Mouse (Mus musculus): ENCODE data around the gene Cfap70. TPM values are rescaled to one million over a fixed set of nuclear protein-coding genes. Genes with fewer than 3 reads are reported as not detected.

The Cfap70 gene
- polyA plus RNA-seq, 1 experiment from 2014 or later, result not detected

GRCm38 (mm10) chr14:20397220-20397619, 54.8 kb downstream of the Cfap70 start:
- WGBS (ENCODE audit: insufficient replicate concordance), result 77% methylated on average over 9 of the region's 9 CpGs
- Histone ChIP-seq H3K4me1 (ENCODE audit: control insufficient read depth, low read depth, low read length) (peaks cover 5% of the 10 kb centered on the region), H3K4me2 (ENCODE audit: low read depth, low read length) (no peak overlapping the region), H3K4me3 (ENCODE audit: low read depth, low read length) (no peak overlapping the region), H3K36me3 (ENCODE audit: control insufficient read depth, insufficient read depth) (no peaks in the 10 kb centered on the region), H3K9ac (ENCODE audit: low read depth, low read length) (no peak overlapping the region), H3K27ac (ENCODE audit: low read length) (no peak overlapping the region), H3K27me3 (ENCODE audit: control insufficient read depth, insufficient read depth, low read depth, low read length) (no peaks in the 10 kb centered on the region), H3K9me3 (replicated peaks; ENCODE audit: control insufficient read depth, low read length) (no peaks in the 10 kb centered on the region)
- no peak for ATAC-seq (ENCODE audit: low read depth)

- no peaks in the 10 kb centered on the region for H3K9me3 ChIP-seq (replicated peaks; ENCODE audit: control insufficient read depth, low read length)
- ATAC-seq (ENCODE audit: low read depth), result peak; percentile 97
- peak within 1 kb of the TSS; percentile 85 for H3K9ac ChIP-seq (ENCODE audit: low read depth, low read length)
- peak within 1 kb of the TSS; percentile 80 for H3K4me3 ChIP-seq (ENCODE audit: low read depth, low read length)
- no peaks in the 10 kb centered on the region for H3K27me3 ChIP-seq (ENCODE audit: control insufficient read depth, insufficient read depth, low read depth, low read length)
- no peaks in the 10 kb centered on the region for H3K36me3 ChIP-seq (ENCODE audit: control insufficient read depth, insufficient read depth)
- peak within 1 kb of the TSS; percentile 79 for H3K27ac ChIP-seq (ENCODE audit: low read length)
- under 1% methylated on average over 68 of the region's 68 CpGs for WGBS (ENCODE audit: insufficient replicate concordance)
- H3K4me2 ChIP-seq (ENCODE audit: low read depth, low read length), result peak within 1 kb of the TSS; percentile 90
- peaks cover 11% of the 10 kb centered on the region for H3K4me1 ChIP-seq (ENCODE audit: control insufficient read depth, low read depth, low read length)
Measured at GRCm38 (mm10) chr14:20393205-20393913, 58.7 kb downstream of the Cfap70 start, which contains the start of gene Mrps16. Gene Mrps16, minus strand, starts transcription at chr14:20393634.

GRCm38 (mm10) chr14:20392326-20392725, 59.7 kb downstream of the Cfap70 start:
- Histone ChIP-seq H3K9ac (ENCODE audit: low read depth, low read length) (no peak overlapping the region), H3K27ac (ENCODE audit: low read length) (no peak overlapping the region), H3K27me3 (ENCODE audit: control insufficient read depth, insufficient read depth, low read depth, low read length) (no peaks in the 10 kb centered on the region), H3K9me3 (replicated peaks; ENCODE audit: control insufficient read depth, low read length) (no peaks in the 10 kb centered on the region), H3K4me3 (ENCODE audit: low read depth, low read length) (no peak overlapping the region), H3K36me3 (ENCODE audit: control insufficient read depth, insufficient read depth) (no peaks in the 10 kb centered on the region), H3K4me1 (ENCODE audit: control insufficient read depth, low read depth, low read length) (peaks cover 17% of the 10 kb centered on the region), H3K4me2 (ENCODE audit: low read depth, low read length) (peak overlapping the region; percentile 11; the same call in 1 of the 2 replicates)
- WGBS (ENCODE audit: insufficient replicate concordance), result 46% methylated on average over 3 of the region's 4 CpGs
- ATAC-seq (ENCODE audit: low read depth), result no peak

- 70% methylated on average over 8 of the region's 8 CpGs for WGBS (ENCODE audit: insufficient replicate concordance)
- peak overlapping the region; percentile 82 for H3K4me3 ChIP-seq (ENCODE audit: low read depth, low read length)
- H3K27me3 ChIP-seq (ENCODE audit: control insufficient read depth, insufficient read depth, low read depth, low read length), result no peaks in the 10 kb centered on the region
- peaks cover 31% of the 10 kb centered on the region for H3K4me1 ChIP-seq (ENCODE audit: control insufficient read depth, low read depth, low read length)
- H3K36me3 ChIP-seq (ENCODE audit: control insufficient read depth, insufficient read depth), result peaks cover 4% of the 10 kb centered on the region
- peak overlapping the region; percentile 83 for H3K9ac ChIP-seq (ENCODE audit: low read depth, low read length)
- peak overlapping the region; percentile 65; the same call in 1 of the 2 replicates for H3K27ac ChIP-seq (ENCODE audit: low read length)
- no peak for ATAC-seq (ENCODE audit: low read depth)
- H3K4me2 ChIP-seq (ENCODE audit: low read depth, low read length), result peak overlapping the region; percentile 81
- no peaks in the 10 kb centered on the region for H3K9me3 ChIP-seq (replicated peaks; ENCODE audit: control insufficient read depth, low read length)
Measured at GRCm38 (mm10) chr14:20389446-20390079, 62.5 kb downstream of the Cfap70 start.

- Histone ChIP-seq H3K4me1 (ENCODE audit: control insufficient read depth, low read depth, low read length) (peaks cover 27% of the 10 kb centered on the region), H3K4me2 (ENCODE audit: low read depth, low read length) (peak within 1 kb of the TSS; percentile 81), H3K9ac (ENCODE audit: low read depth, low read length) (peak within 1 kb of the TSS; percentile 83), H3K36me3 (ENCODE audit: control insufficient read depth, insufficient read depth) (peaks cover 4% of the 10 kb centered on the region), H3K27me3 (ENCODE audit: control insufficient read depth, insufficient read depth, low read depth, low read length) (no peaks in the 10 kb centered on the region), H3K27ac (ENCODE audit: low read length) (peak within 1 kb of the TSS; percentile 77), H3K4me3 (ENCODE audit: low read depth, low read length) (peak within 1 kb of the TSS; percentile 82), H3K9me3 (replicated peaks; ENCODE audit: control insufficient read depth, low read length) (no peaks in the 10 kb centered on the region)
- WGBS (ENCODE audit: insufficient replicate concordance), result under 1% methylated on average over 59 of the region's 59 CpGs
- peak; percentile 59 for ATAC-seq (ENCODE audit: low read depth)
Measured at GRCm38 (mm10) chr14:20388441-20389129, 63.4 kb downstream of the Cfap70 start, which contains the start of gene Dnajc9. Gene Dnajc9, minus strand, starts transcription at chr14:20388910.

- no peak overlapping the region for H3K4me2 ChIP-seq (ENCODE audit: low read depth, low read length)
- H3K9me3 ChIP-seq (replicated peaks; ENCODE audit: control insufficient read depth, low read length), result no peaks in the 10 kb centered on the region
- no peak overlapping the region for H3K4me3 ChIP-seq (ENCODE audit: low read depth, low read length)
- peaks cover 6% of the 10 kb centered on the region; the same call in 1 of the 2 replicates for H3K4me1 ChIP-seq (ENCODE audit: control insufficient read depth, low read depth, low read length)
- H3K9ac ChIP-seq (ENCODE audit: low read depth, low read length), result no peak overlapping the region
- no peaks in the 10 kb centered on the region for H3K27me3 ChIP-seq (ENCODE audit: control insufficient read depth, insufficient read depth, low read depth, low read length)
- ATAC-seq (ENCODE audit: low read depth), result no peak
- 66% methylated on average over 9 of the region's 9 CpGs for WGBS (ENCODE audit: insufficient replicate concordance)
- peaks cover 5% of the 10 kb centered on the region; the same call in 1 of the 2 replicates for H3K36me3 ChIP-seq (ENCODE audit: control insufficient read depth, insufficient read depth)
- H3K27ac ChIP-seq (ENCODE audit: low read length), result no peak overlapping the region
Measured at GRCm38 (mm10) chr14:20379753-20380430, 72.1 kb downstream of the Cfap70 start.

- peaks cover 6% of the 10 kb centered on the region; the same call in 1 of the 2 replicates for H3K4me1 ChIP-seq (ENCODE audit: control insufficient read depth, low read depth, low read length)
- H3K4me3 ChIP-seq (ENCODE audit: low read depth, low read length), result no peak overlapping the region
- H3K9me3 ChIP-seq (replicated peaks; ENCODE audit: control insufficient read depth, low read length), result no peaks in the 10 kb centered on the region
- no peak overlapping the region for H3K9ac ChIP-seq (ENCODE audit: low read depth, low read length)
- H3K4me2 ChIP-seq (ENCODE audit: low read depth, low read length), result no peak overlapping the region
- no peak overlapping the region for H3K27ac ChIP-seq (ENCODE audit: low read length)
- ATAC-seq (ENCODE audit: low read depth), result no peak
- H3K27me3 ChIP-seq (ENCODE audit: control insufficient read depth, insufficient read depth, low read depth, low read length), result no peaks in the 10 kb centered on the region
- 61% methylated on average over 5 of the region's 5 CpGs for WGBS (ENCODE audit: insufficient replicate concordance)
- H3K36me3 ChIP-seq (ENCODE audit: control insufficient read depth, insufficient read depth), result peaks cover 5% of the 10 kb centered on the region; the same call in 1 of the 2 replicates
Measured at GRCm38 (mm10) chr14:20379087-20379640, 72.9 kb downstream of the Cfap70 start.

GRCm38 (mm10) chr14:20378313-20379061, 73.5 kb downstream of the Cfap70 start:
- no peaks in the 10 kb centered on the region for H3K27me3 ChIP-seq (ENCODE audit: control insufficient read depth, insufficient read depth, low read depth, low read length)
- no peak overlapping the region for H3K4me2 ChIP-seq (ENCODE audit: low read depth, low read length)
- 32% methylated on average over 13 of the region's 13 CpGs for WGBS (ENCODE audit: insufficient replicate concordance)
- no peaks in the 10 kb centered on the region for H3K9me3 ChIP-seq (replicated peaks; ENCODE audit: control insufficient read depth, low read length)
- H3K4me3 ChIP-seq (ENCODE audit: low read depth, low read length), result no peak overlapping the region
- no peak overlapping the region for H3K9ac ChIP-seq (ENCODE audit: low read depth, low read length)
- peaks cover 6% of the 10 kb centered on the region; the same call in 1 of the 2 replicates for H3K4me1 ChIP-seq (ENCODE audit: control insufficient read depth, low read depth, low read length)
- H3K27ac ChIP-seq (ENCODE audit: low read length), result no peak overlapping the region
- ATAC-seq (ENCODE audit: low read depth), result peak; percentile 75
- H3K36me3 ChIP-seq (ENCODE audit: control insufficient read depth, insufficient read depth), result peaks cover 5% of the 10 kb centered on the region; the same call in 1 of the 2 replicates
